19 mouse cellular contexts compared by ENCODE assay signal in genomic region chr9:111306142-111306541, GRCm38 (mm10). TPM values are rescaled to one million over a fixed set of nuclear protein-coding genes. Genes with fewer than 3 reads are reported as not detected.
DNase-seq lines count a peak whose midpoint lies in the region.
"Had no signal": no experiment of that assay in that cellular context is flagged by ENCODE, and none has a peak within 500 bp of the region (broad histone marks: within the 10 kb centered on the region; RNA-seq: fewer than 3 reads in every experiment).

No protein-coding gene starts in this region.

- DNase-seq in ovary, adult 18-20 months (ENCODE audit: low spot score) = peak; percentile 43
- no peak for DNase-seq in ovary, postnatal 36 days (ENCODE audit: low spot score)
- DNase-seq in adrenal gland, adult 2 months = peak; percentile 79
- peak; percentile 65 for DNase-seq in adrenal gland, postnatal 14 days
- peak; percentile 69 for DNase-seq in testis, postnatal 14 days (ENCODE audit: low spot score)
- DNase-seq in layer of hippocampus, postnatal 25 days (ENCODE audit: extremely low spot score in 1 of 2, low spot score in 1 of 2) = no peak
- no peak for DNase-seq in layer of hippocampus, adult 9-10 months (ENCODE audit: low spot score)
- DNase-seq: cerebellum, adult 11-12 months; cerebellum, postnatal 10 days; embryo, embryonic 11 days; gastrocnemius, postnatal 14 days; heart, postnatal 36 days; kidney, adult 8-10 months had no signal

RNA-seq across cellular contexts. Expression of gene Trank1, which starts 5.4 kb away (rescaled TPM):
- 10 to 100 TPM; 37.5 to 84.7 TPM for total RNA-seq in adrenal gland, adult 2 months (2021)
- 51.5 and 57.8 TPM in 2 replicates for polyA plus RNA-seq in adrenal gland, adult 2 months (2012; rRNA removed)
- total RNA-seq in adrenal gland, postnatal 14 days (2021) = 56.4 and 61.0 TPM in 2 replicates
- 100 to 1,000 TPM; 159 to 197 TPM for total RNA-seq in layer of hippocampus, postnatal 25 days (2021)
- total RNA-seq: common myeloid progenitor, adult 5-6 weeks; heart, postnatal 36 days; MEL had no signal
- polyA plus RNA-seq: C2C12; erythroblast, embryonic 14.5 days; heart, postnatal 0 days; inflammation-experienced regulatory T-cells, adult 6 months had no signal

RNA-seq across cellular contexts. Expression of gene Epm2aip1, which starts 34.4 kb away (rescaled TPM):
- total RNA-seq in adrenal gland, adult 2 months (2021) = 10 to 100 TPM; 33.5 to 44.2 TPM
- 6.4 and 7.7 TPM in 2 replicates for polyA plus RNA-seq in adrenal gland, adult 2 months (2012; rRNA removed)
- total RNA-seq in adrenal gland, postnatal 14 days (2021) = 36.3 and 39.8 TPM in 2 replicates
- 10 to 100 TPM; 75.0 to 75.5 TPM for total RNA-seq in layer of hippocampus, postnatal 25 days (2021)

RNA-seq across cellular contexts. Expression of gene Mlh1, which starts 34.6 kb away (rescaled TPM):
- total RNA-seq in adrenal gland, adult 2 months (2021) = 10 to 100 TPM; 15.0 to 17.5 TPM
- 11.0 and 13.2 TPM in 2 replicates for polyA plus RNA-seq in adrenal gland, adult 2 months (2012; rRNA removed)
- total RNA-seq in adrenal gland, postnatal 14 days (2021) = 20.6 and 20.9 TPM in 2 replicates
- 10 to 100 TPM; 14.5 to 19.6 TPM for total RNA-seq in layer of hippocampus, postnatal 25 days (2021)

Comparison
In these comparisons a context has a peak if more than half of its experiments do, and no peak if none do; other contexts are left out.
1. DNase-seq: peak in ovary, adult 18-20 months (single experiment), adrenal gland, adult 2 months (single experiment), adrenal gland, postnatal 14 days (single experiment) and testis, postnatal 14 days (single experiment); none in ovary, postnatal 36 days (single experiment), layer of hippocampus, postnatal 25 days (0 of 2) and layer of hippocampus, adult 9-10 months (single experiment).